Mouse (Mus musculus) neural tube, embryonic 11.5 days (tissue): ENCODE results near the gene Zdhhc14. TPM values are rescaled to one million over a fixed set of nuclear protein-coding genes. Genes with fewer than 3 reads are reported as not detected.

Source experiments
- ATAC-seq: fragments of 200-750 bp; cut with Nextera tagmentation; 2 replicates; pipeline ENCODE4 v1.8.0; 2017; ENCODE audit warnings: moderate number of reproducible peaks, mild to moderate bottlenecking, moderate TSS enrichment, moderate library complexity; ENCODE audit not compliant: insufficient read depth, low FRiP score, low TSS enrichment
- DNase-seq: peaks from one replicate; pipeline ENCODE4 v3.0.0-alpha.2; 2015; ENCODE audit warnings: low spot score
- H3K27ac ChIP-seq: fragments of 300-500 bp; sonication (generic); 2 replicates; pipeline ENCODE4 v1.5.1; 2014; ENCODE audit warnings: low read depth, mild to moderate bottlenecking, low read length
- H3K27me3 ChIP-seq: fragments of 300-500 bp; sonication (generic); 2 replicates; pipeline ENCODE4 v1.6.1; 2014; ENCODE audit warnings: mild to moderate bottlenecking, low read length, mixed read lengths; ENCODE audit not compliant: control insufficient read depth, insufficient read depth
- H3K36me3 ChIP-seq: fragments of 300-500 bp; sonication (generic); 2 replicates; pipeline ENCODE4 v1.6.1; 2014; ENCODE audit warnings: mild to moderate bottlenecking, low read length, moderate library complexity, mixed read lengths; ENCODE audit not compliant: control insufficient read depth, insufficient read depth
- H3K4me1 ChIP-seq: fragments of 300-500 bp; sonication (generic); 2 replicates; pipeline ENCODE4 v1.6.1; 2014; ENCODE audit warnings: low read length, mixed read lengths; ENCODE audit not compliant: control insufficient read depth, insufficient read depth
- H3K4me2 ChIP-seq: fragments of 300-500 bp; sonication (generic); 2 replicates; pipeline ENCODE4 v1.6.1; 2014; ENCODE audit warnings: low read depth, mild to moderate bottlenecking, moderate library complexity
- H3K4me3 ChIP-seq: fragments of 300-500 bp; sonication (generic); 2 replicates; pipeline ENCODE4 v1.5.1; 2014; ENCODE audit warnings: low read depth, low read length
- H3K9ac ChIP-seq: fragments of 300-500 bp; sonication (generic); 2 replicates; pipeline ENCODE4 v1.6.1; 2014; ENCODE audit warnings: mild to moderate bottlenecking, low read length
- H3K9me3 ChIP-seq: fragments of 300-500 bp; sonication (generic); 2 replicates; pipeline ENCODE4 v1.6.1; 2016; ENCODE audit warnings: low read length; ENCODE audit not compliant: control insufficient read depth
- WGBS: fragments of 180-500 bp; shearing (Covaris S2); extraction: QIAGEN DNeasy Blood & Tissue Kit; methylation state at CpG from one replicate; pipeline ENCODE4 v1.1.7; 2014; 5-methylcytosine and 5-hydroxymethylcytosine counted together
- polyA plus RNA-seq: library from polyadenylated mRNA; unstranded; fragments of >200 nt; fragmentation: Nextera tagmentation; extraction: Ambion mirVana; gene quantifications from 2 replicates; pipeline ENCODE4 v1.2.1, GENCODE M21; 2014

Gene Zdhhc14
- polyA plus RNA-seq, 1 experiment from 2014 or later = 2.6 TPM

GRCm38 (mm10) chr17:5510564-5510963, 18.2 kb downstream of the Zdhhc14 start:
- no peak for DNase-seq
- no peak overlapping the region for H3K4me3 ChIP-seq
- 87% methylated on average over 9 of the region's 9 CpGs for WGBS
- H3K27ac ChIP-seq = no peak overlapping the region
- H3K4me1 ChIP-seq = no peaks in the 10 kb centered on the region
- no peak for ATAC-seq
- H3K36me3 ChIP-seq = no peaks in the 10 kb centered on the region
- no peak overlapping the region for H3K9ac ChIP-seq
- H3K4me2 ChIP-seq = no peak overlapping the region
- no peaks in the 10 kb centered on the region for H3K27me3 ChIP-seq
- no peaks in the 10 kb centered on the region for H3K9me3 ChIP-seq

DNA sequence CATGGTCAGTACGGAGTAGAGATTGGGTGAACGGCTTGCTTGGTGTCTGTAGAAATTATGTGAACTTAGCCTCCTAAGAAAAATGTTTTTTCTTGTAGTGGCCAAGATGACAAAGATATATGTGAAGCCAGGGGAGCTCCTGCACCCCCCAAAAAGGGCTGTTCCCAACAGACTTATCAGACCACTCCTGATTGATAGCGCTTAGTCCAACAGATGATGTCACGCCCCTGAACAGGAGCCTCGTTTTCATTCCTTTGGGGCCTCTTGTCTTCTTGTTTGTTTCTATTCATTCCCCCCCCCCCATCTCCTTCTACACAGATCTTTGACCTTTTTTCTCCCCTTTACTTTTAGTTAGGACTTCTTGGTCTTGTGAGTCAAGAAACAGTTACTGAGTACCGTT, 19.4 kb downstream of the Zdhhc14 start:
- H3K4me3 ChIP-seq = no peak overlapping the region
- ATAC-seq (no peak), DNase-seq (no peak)
- no peak overlapping the region for H3K27ac ChIP-seq
- no peak overlapping the region for H3K4me2 ChIP-seq
- no peaks in the 10 kb centered on the region for H3K9me3 ChIP-seq
- H3K36me3 ChIP-seq = no peaks in the 10 kb centered on the region
- 89% methylated on average over 6 of the region's 6 CpGs for WGBS
- no peaks in the 10 kb centered on the region for H3K27me3 ChIP-seq
- no peak overlapping the region for H3K9ac ChIP-seq
- H3K4me1 ChIP-seq = no peaks in the 10 kb centered on the region

- Histone ChIP-seq H3K4me3 (no peak overlapping the region), H3K9me3 (no peaks in the 10 kb centered on the region), H3K36me3 (no peaks in the 10 kb centered on the region), H3K27me3 (no peaks in the 10 kb centered on the region), H3K4me2 (no peak overlapping the region), H3K9ac (no peak overlapping the region), H3K4me1 (no peaks in the 10 kb centered on the region), H3K27ac (no peak overlapping the region)
- DNase-seq (no peak), ATAC-seq (no peak)
- 84% methylated on average over 10 of the region's 10 CpGs for WGBS
These were observed 27.1 kb downstream of the Zdhhc14 start for GRCm38 (mm10) chr17:5519466-5519865.

GRCm38 (mm10) chr17:5519910-5520592, 27.7 kb downstream of the Zdhhc14 start:
- Histone ChIP-seq H3K9me3 (no peaks in the 10 kb centered on the region), H3K4me2 (no peak overlapping the region), H3K4me3 (no peak overlapping the region), H3K27ac (no peak overlapping the region), H3K27me3 (no peaks in the 10 kb centered on the region), H3K9ac (no peak overlapping the region), H3K4me1 (no peaks in the 10 kb centered on the region), H3K36me3 (no peaks in the 10 kb centered on the region)
- WGBS = 88% methylated on average over 13 of the region's 13 CpGs
- no peak for ATAC-seq
- DNase-seq = no peak

- ATAC-seq = no peak
- WGBS = 76% methylated on average over 1 of the region's 1 CpGs
These were observed 29.2 kb downstream of the Zdhhc14 start for GRCm38 (mm10) chr17:5521532-5521931.

DNA sequence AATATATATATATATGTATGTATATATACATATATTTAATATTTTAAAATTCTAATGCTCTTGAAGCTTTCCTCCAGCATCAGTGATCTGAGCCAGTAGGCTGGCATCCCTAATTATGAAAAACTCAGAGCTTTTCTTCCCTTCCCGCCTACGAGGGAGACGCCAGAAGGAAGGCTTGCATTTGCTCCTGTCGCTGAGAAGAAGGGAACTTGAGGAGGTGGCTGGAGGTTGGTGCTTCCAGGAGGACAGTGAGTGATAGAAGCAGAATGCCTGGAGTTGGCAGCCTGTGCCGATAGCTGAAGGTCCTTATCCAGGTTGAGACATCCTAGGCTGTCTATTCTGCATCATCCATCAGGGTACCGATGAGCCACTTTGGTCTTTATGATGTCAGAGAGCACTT, 37.2 kb downstream of the Zdhhc14 start:
- Histone ChIP-seq H3K4me1 (no peaks in the 10 kb centered on the region), H3K27ac (no peak overlapping the region), H3K27me3 (no peaks in the 10 kb centered on the region), H3K4me3 (no peak overlapping the region), H3K9ac (no peak overlapping the region), H3K9me3 (no peaks in the 10 kb centered on the region), H3K36me3 (no peaks in the 10 kb centered on the region), H3K4me2 (no peak overlapping the region)
- 85% methylated on average over 6 of the region's 6 CpGs for WGBS
- DNase-seq (no peak), ATAC-seq (no peak)

More at GRCm38 (mm10) chr17:5521532-5521931, 29.2 kb downstream of the Zdhhc14 start:
- DNase-seq = no peak
- no peak overlapping the region for H3K4me3 ChIP-seq
- no peaks in the 10 kb centered on the region for H3K27me3 ChIP-seq
- H3K27ac ChIP-seq = no peak overlapping the region
- H3K9ac ChIP-seq = no peak overlapping the region
- H3K4me2 ChIP-seq = no peak overlapping the region
- H3K36me3 ChIP-seq = no peaks in the 10 kb centered on the region
- no peaks in the 10 kb centered on the region for H3K9me3 ChIP-seq
- H3K4me1 ChIP-seq = no peaks in the 10 kb centered on the region

DNA sequence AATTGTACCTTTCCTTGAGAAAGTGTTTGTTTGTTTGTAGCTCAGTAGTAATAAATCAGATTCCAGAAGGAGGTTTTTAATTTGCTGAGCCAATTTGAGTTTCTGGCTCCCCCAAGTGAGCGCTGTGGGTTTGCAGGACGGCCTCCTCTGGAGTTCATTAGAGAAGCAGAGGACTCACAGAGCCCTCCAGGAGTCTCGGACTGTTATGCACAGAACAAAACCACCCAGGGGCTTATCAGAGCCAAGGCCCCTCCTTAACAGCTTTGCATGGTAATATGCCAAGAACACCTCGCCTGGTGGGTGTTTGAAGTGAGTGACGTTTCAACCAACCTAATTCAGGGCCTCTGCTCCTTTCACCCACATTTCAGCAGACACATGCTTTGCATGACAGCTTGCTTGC, 40.5 kb downstream of the Zdhhc14 start:
- DNase-seq (no peak), ATAC-seq (no peak)
- 48% methylated on average over 5 of the region's 5 CpGs for WGBS
- Histone ChIP-seq H3K4me3 (no peak overlapping the region), H3K9me3 (no peaks in the 10 kb centered on the region), H3K4me1 (no peaks in the 10 kb centered on the region), H3K27me3 (no peaks in the 10 kb centered on the region), H3K27ac (no peak overlapping the region), H3K4me2 (no peak overlapping the region), H3K9ac (no peak overlapping the region), H3K36me3 (no peaks in the 10 kb centered on the region)

- no peak overlapping the region for H3K4me2 ChIP-seq
- no peaks in the 10 kb centered on the region for H3K9me3 ChIP-seq
- 12% methylated on average over 1 of the region's 4 CpGs for WGBS
- H3K4me1 ChIP-seq = no peaks in the 10 kb centered on the region
- no peak overlapping the region for H3K4me3 ChIP-seq
- no peak for DNase-seq
- no peaks in the 10 kb centered on the region for H3K36me3 ChIP-seq
- H3K27ac ChIP-seq = no peak overlapping the region
- H3K27me3 ChIP-seq = no peaks in the 10 kb centered on the region
- no peak overlapping the region for H3K9ac ChIP-seq
- no peak for ATAC-seq
These were observed 43.0 kb downstream of the Zdhhc14 start for GRCm38 (mm10) chr17:5535357-5535756.

- no peak for ATAC-seq
- Histone ChIP-seq H3K36me3 (no peaks in the 10 kb centered on the region), H3K4me2 (no peak overlapping the region), H3K27me3 (no peaks in the 10 kb centered on the region), H3K9me3 (no peaks in the 10 kb centered on the region), H3K4me3 (no peak overlapping the region), H3K9ac (no peak overlapping the region), H3K4me1 (no peaks in the 10 kb centered on the region), H3K27ac (no peak overlapping the region)
- no peak for DNase-seq
- 79% methylated on average over 10 of the region's 12 CpGs for WGBS
These were observed 44.1 kb downstream of the Zdhhc14 start for GRCm38 (mm10) chr17:5536259-5537094.
